Mouse (Mus musculus): ENCODE measurements around the gene Tedc1. TPM values are rescaled to one million over a fixed set of nuclear protein-coding genes. Genes with fewer than 3 reads are reported as not detected.
A peak's percentile ranks its signal among the peaks of the same experiment; 100 is the strongest.

Gene Tedc1
- polyA plus RNA-seq, 1 experiment from 2014 or later: 24.2 TPM

- Histone ChIP-seq H3K27ac (ENCODE audit: low read depth) (no peak overlapping the region), H3K4me2 (ENCODE audit: low read length) (no peak overlapping the region), H3K4me1 (replicated peaks; ENCODE audit: control insufficient read depth, insufficient read depth, low read length) (no peaks in the 10 kb centered on the region), H3K27me3 (replicated peaks; ENCODE audit: control insufficient read depth, insufficient read depth, low read length) (no peaks in the 10 kb centered on the region), H3K36me3 (ENCODE audit: control insufficient read depth, insufficient read depth, low read length) (peaks cover 100% of the 10 kb centered on the region), H3K4me3 (ENCODE audit: low read depth, low read length) (no peak overlapping the region), H3K9me3 (ENCODE audit: control insufficient read depth, low read length) (no peaks in the 10 kb centered on the region), H3K9ac (ENCODE audit: low read length) (no peak overlapping the region)
- 85% methylated on average over 6 of the region's 6 CpGs for WGBS
- ATAC-seq (replicated peaks; ENCODE audit: low FRiP score, low TSS enrichment, low read depth): no peak
- no peak for DNase-seq (ENCODE audit: low spot score)
These were observed 31.5 kb upstream of the Tedc1 start for GRCm38 (mm10) chr12:113124726-113125125.

GRCm38 (mm10) chr12:113130732-113131131, 25.5 kb upstream of the Tedc1 start:
- no peaks in the 10 kb centered on the region for H3K27me3 ChIP-seq (replicated peaks; ENCODE audit: control insufficient read depth, insufficient read depth, low read length)
- 0 out of 2 replicates have a peak, but pooled peaks cover 7% of the 10 kb centered on the region for H3K4me1 ChIP-seq (replicated peaks; ENCODE audit: control insufficient read depth, insufficient read depth, low read length)
- H3K36me3 ChIP-seq (ENCODE audit: control insufficient read depth, insufficient read depth, low read length): peaks cover 100% of the 10 kb centered on the region
- 94% methylated on average over 8 of the region's 8 CpGs for WGBS
- H3K27ac ChIP-seq (ENCODE audit: low read depth): no peak overlapping the region
- H3K4me3 ChIP-seq (ENCODE audit: low read depth, low read length): no peak overlapping the region
- DNase-seq (ENCODE audit: low spot score): no peak
- ATAC-seq (replicated peaks; ENCODE audit: low FRiP score, low TSS enrichment, low read depth): no peak
- no peak overlapping the region for H3K9ac ChIP-seq (ENCODE audit: low read length)
- no peaks in the 10 kb centered on the region for H3K9me3 ChIP-seq (ENCODE audit: control insufficient read depth, low read length)
- H3K4me2 ChIP-seq (ENCODE audit: low read length): no peak overlapping the region

- DNase-seq (ENCODE audit: low spot score): no peak
- ATAC-seq (replicated peaks; ENCODE audit: low FRiP score, low TSS enrichment, low read depth): no peak
- Histone ChIP-seq H3K4me1 (replicated peaks; ENCODE audit: control insufficient read depth, insufficient read depth, low read length) (0 out of 2 replicates have a peak, but pooled peaks cover 7% of the 10 kb centered on the region), H3K4me3 (ENCODE audit: low read depth, low read length) (no peak overlapping the region), H3K27me3 (replicated peaks; ENCODE audit: control insufficient read depth, insufficient read depth, low read length) (no peaks in the 10 kb centered on the region), H3K9me3 (ENCODE audit: control insufficient read depth, low read length) (no peaks in the 10 kb centered on the region), H3K36me3 (ENCODE audit: control insufficient read depth, insufficient read depth, low read length) (peaks cover 100% of the 10 kb centered on the region), H3K4me2 (ENCODE audit: low read length) (no peak overlapping the region), H3K27ac (ENCODE audit: low read depth) (no peak overlapping the region), H3K9ac (ENCODE audit: low read length) (no peak overlapping the region)
- WGBS: 96% methylated on average over 14 of the region's 14 CpGs
These were observed 24.6 kb upstream of the Tedc1 start for GRCm38 (mm10) chr12:113131601-113132000.

DNA sequence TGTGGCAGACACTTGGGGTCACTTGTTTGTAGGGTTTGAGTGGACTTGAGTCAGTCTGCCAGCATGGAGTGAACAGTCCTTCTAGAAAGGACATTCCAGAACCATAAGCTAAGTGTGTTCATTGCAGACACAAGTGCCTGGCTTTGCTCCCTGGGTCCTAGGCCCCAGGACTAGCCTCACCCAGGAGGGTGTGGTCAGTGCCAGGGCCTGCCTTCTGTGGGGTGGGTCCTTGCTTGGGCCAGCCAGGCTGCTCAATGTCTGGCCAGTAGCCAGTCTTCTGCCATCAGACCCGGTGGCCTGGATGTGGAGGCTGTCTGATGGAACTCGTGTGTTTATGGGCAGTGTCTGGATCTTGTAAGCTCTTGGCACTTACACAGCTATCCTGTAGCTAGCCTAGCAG, 23.7 kb upstream of the Tedc1 start:
- Histone ChIP-seq H3K27ac (ENCODE audit: low read depth) (no peak overlapping the region), H3K4me2 (ENCODE audit: low read length) (no peak overlapping the region), H3K36me3 (ENCODE audit: control insufficient read depth, insufficient read depth, low read length) (peaks cover 100% of the 10 kb centered on the region), H3K27me3 (replicated peaks; ENCODE audit: control insufficient read depth, insufficient read depth, low read length) (no peaks in the 10 kb centered on the region), H3K9ac (ENCODE audit: low read length) (no peak overlapping the region), H3K9me3 (ENCODE audit: control insufficient read depth, low read length) (no peaks in the 10 kb centered on the region), H3K4me1 (replicated peaks; ENCODE audit: control insufficient read depth, insufficient read depth, low read length) (0 out of 2 replicates have a peak, but pooled peaks cover 7% of the 10 kb centered on the region), H3K4me3 (ENCODE audit: low read depth, low read length) (no peak overlapping the region)
- DNase-seq (ENCODE audit: low spot score) (no peak), ATAC-seq (replicated peaks; ENCODE audit: low FRiP score, low TSS enrichment, low read depth) (peak; percentile 57)
- 24% methylated on average over 2 of the region's 2 CpGs for WGBS

DNA sequence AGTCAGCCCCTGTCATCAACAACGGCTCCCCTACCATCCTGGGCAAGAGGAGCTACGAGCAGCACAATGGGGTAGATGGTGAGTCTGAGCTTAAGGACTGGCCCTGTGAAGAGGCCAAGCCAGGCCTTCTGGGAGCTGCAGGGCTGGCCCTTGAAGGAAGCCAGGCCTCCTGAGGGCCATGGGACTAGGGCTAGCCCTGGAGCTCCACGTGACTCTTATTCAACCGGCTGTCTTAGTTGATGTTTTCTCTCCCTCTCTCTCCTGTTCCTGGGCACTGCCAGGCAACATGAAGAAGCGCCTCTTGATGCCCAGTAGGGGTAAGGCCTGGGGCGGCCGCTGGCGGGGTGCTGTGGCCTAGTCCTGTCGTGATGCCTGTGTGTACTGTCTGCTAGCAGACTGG, 23.0 kb upstream of the Tedc1 start:
- Histone ChIP-seq H3K4me3 (ENCODE audit: low read depth, low read length) (no peak overlapping the region), H3K4me1 (replicated peaks; ENCODE audit: control insufficient read depth, insufficient read depth, low read length) (0 out of 2 replicates have a peak, but pooled peaks cover 7% of the 10 kb centered on the region), H3K9me3 (ENCODE audit: control insufficient read depth, low read length) (no peaks in the 10 kb centered on the region), H3K27me3 (replicated peaks; ENCODE audit: control insufficient read depth, insufficient read depth, low read length) (no peaks in the 10 kb centered on the region), H3K36me3 (ENCODE audit: control insufficient read depth, insufficient read depth, low read length) (peaks cover 100% of the 10 kb centered on the region), H3K4me2 (ENCODE audit: low read length) (no peak overlapping the region), H3K27ac (ENCODE audit: low read depth) (no peak overlapping the region), H3K9ac (ENCODE audit: low read length) (no peak overlapping the region)
- ATAC-seq (replicated peaks; ENCODE audit: low FRiP score, low TSS enrichment, low read depth) (no peak), DNase-seq (ENCODE audit: low spot score) (no peak)
- 87% methylated on average over 9 of the region's 9 CpGs for WGBS

DNA sequence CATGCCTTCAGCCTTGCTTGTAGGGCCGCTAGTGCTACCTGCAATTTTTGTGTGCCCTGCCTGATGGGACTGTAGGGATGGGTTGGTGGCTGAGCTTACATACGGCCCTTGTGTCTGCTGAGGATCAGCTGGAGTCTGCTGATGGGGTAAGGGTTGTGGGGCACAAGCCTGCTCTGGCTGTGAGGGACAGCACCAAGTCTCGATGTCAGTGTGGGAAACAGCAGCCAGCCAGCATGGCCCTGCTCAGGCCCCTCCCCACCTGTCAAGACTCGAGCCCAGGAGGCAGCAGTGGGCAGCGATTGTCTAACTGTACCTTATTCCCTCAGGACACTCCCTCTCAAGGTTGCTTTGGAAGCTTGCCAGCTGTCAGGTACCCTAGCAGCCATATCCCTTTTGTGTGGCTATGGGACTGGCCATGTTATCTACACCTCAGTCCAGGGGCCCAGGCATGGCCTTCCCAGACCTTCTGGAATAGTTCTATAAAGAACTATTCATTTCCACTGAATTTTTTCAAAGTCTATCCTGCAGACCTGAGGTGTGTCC, 22.3 kb upstream of the Tedc1 start:
- Histone ChIP-seq H3K9ac (ENCODE audit: low read length) (no peak overlapping the region), H3K4me3 (ENCODE audit: low read depth, low read length) (no peak overlapping the region), H3K27ac (ENCODE audit: low read depth) (no peak overlapping the region), H3K9me3 (ENCODE audit: control insufficient read depth, low read length) (no peaks in the 10 kb centered on the region), H3K4me2 (ENCODE audit: low read length) (no peak overlapping the region), H3K36me3 (ENCODE audit: control insufficient read depth, insufficient read depth, low read length) (peaks cover 96% of the 10 kb centered on the region), H3K4me1 (replicated peaks; ENCODE audit: control insufficient read depth, insufficient read depth, low read length) (peaks cover 7% of the 10 kb centered on the region; the same call in 1 of the 2 replicates), H3K27me3 (replicated peaks; ENCODE audit: control insufficient read depth, insufficient read depth, low read length) (no peaks in the 10 kb centered on the region)
- no peak for DNase-seq (ENCODE audit: low spot score)
- WGBS: 68% methylated on average over 5 of the region's 5 CpGs
- no peak for ATAC-seq (replicated peaks; ENCODE audit: low FRiP score, low TSS enrichment, low read depth)

DNA sequence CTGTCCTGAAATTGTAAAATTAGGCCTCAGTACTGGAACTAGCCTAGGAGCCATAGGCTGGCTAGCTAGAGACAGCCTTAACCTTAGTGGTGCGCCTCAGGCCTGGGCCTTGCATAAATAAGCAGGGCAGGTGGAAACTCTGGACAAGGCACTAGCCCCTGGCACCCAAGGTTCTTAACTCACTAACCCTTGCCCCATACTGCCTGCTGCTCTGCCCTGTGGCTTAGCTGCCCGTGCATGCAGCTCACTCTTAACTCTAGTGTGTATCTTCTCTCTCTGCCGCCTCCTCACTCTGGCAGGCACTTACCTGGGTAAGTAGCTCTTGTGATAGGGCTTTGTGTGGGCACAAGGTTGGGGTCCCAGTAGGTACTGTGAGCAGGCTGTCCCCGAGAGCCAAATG, 21.7 kb upstream of the Tedc1 start:
- DNase-seq (ENCODE audit: low spot score) (no peak), ATAC-seq (replicated peaks; ENCODE audit: low FRiP score, low TSS enrichment, low read depth) (no peak)
- Histone ChIP-seq H3K27ac (ENCODE audit: low read depth) (no peak overlapping the region), H3K9ac (ENCODE audit: low read length) (no peak overlapping the region), H3K36me3 (ENCODE audit: control insufficient read depth, insufficient read depth, low read length) (peaks cover 91% of the 10 kb centered on the region), H3K4me3 (ENCODE audit: low read depth, low read length) (no peak overlapping the region), H3K4me1 (replicated peaks; ENCODE audit: control insufficient read depth, insufficient read depth, low read length) (peaks cover 11% of the 10 kb centered on the region), H3K9me3 (ENCODE audit: control insufficient read depth, low read length) (no peaks in the 10 kb centered on the region), H3K27me3 (replicated peaks; ENCODE audit: control insufficient read depth, insufficient read depth, low read length) (no peaks in the 10 kb centered on the region), H3K4me2 (ENCODE audit: low read length) (no peak overlapping the region)
- 91% methylated on average over 4 of the region's 4 CpGs for WGBS

DNA sequence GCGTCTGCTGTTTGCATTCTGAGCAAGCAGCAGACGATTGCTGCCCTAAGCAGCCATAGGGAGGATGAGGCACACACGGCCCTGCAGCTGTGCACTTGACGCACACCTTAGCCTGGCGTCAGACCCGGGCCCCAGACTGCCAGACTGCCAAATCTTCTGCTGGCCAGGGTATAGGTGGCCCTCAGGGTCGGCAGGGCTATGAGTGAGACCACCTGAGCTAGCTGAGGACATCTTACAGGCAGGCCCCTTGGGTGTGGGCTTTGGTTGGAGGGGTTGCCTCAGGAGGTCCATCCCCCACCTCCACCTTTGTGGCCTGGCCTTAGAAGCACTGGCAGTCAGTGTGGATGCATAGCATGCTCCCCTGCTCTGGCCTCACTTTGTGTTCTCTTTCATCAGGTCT, 20.8 kb upstream of the Tedc1 start:
- H3K27ac ChIP-seq (ENCODE audit: low read depth): no peak overlapping the region
- DNase-seq (ENCODE audit: low spot score): no peak
- WGBS: 87% methylated on average over 7 of the region's 7 CpGs
- no peak for ATAC-seq (replicated peaks; ENCODE audit: low FRiP score, low TSS enrichment, low read depth)
- H3K4me3 ChIP-seq (ENCODE audit: low read depth, low read length): no peak overlapping the region
- peaks cover 82% of the 10 kb centered on the region for H3K36me3 ChIP-seq (ENCODE audit: control insufficient read depth, insufficient read depth, low read length)
- H3K27me3 ChIP-seq (replicated peaks; ENCODE audit: control insufficient read depth, insufficient read depth, low read length): no peaks in the 10 kb centered on the region
- H3K4me1 ChIP-seq (replicated peaks; ENCODE audit: control insufficient read depth, insufficient read depth, low read length): peaks cover 15% of the 10 kb centered on the region
- H3K9me3 ChIP-seq (ENCODE audit: control insufficient read depth, low read length): no peaks in the 10 kb centered on the region
- H3K4me2 ChIP-seq (ENCODE audit: low read length): no peak overlapping the region
- no peak overlapping the region for H3K9ac ChIP-seq (ENCODE audit: low read length)

DNA sequence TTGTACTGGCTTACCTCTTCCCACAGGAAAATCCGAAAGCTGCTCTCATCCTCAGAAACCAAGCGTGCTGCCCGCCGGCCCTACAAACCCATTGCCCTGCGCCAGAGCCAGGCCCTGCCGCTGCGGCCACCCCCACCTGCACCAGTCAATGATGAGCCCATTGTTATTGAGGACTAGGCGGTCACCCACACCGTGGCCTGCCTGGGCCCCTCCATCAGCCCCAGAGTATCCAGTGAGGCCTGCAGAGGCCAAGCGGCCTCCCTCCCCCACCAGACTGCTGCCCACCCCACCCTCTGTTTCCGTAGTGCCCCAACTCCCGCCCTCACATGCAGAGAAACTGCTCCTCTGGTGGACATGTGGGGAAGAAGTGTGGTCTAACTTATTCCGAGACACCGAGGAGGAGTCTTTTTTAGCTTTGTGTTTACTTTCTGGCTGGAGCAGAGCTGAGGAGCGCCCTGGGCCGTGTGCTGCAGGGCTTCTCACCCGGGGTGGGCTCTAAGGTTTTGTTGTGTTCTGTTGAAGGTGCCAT, 19.7 kb upstream of the Tedc1 start:
- ATAC-seq (replicated peaks; ENCODE audit: low FRiP score, low TSS enrichment, low read depth): no peak
- no peak overlapping the region for H3K9ac ChIP-seq (ENCODE audit: low read length)
- 78% methylated on average over 17 of the region's 17 CpGs for WGBS
- H3K36me3 ChIP-seq (ENCODE audit: control insufficient read depth, insufficient read depth, low read length): peaks cover 70% of the 10 kb centered on the region
- H3K9me3 ChIP-seq (ENCODE audit: control insufficient read depth, low read length): no peaks in the 10 kb centered on the region
- no peak overlapping the region for H3K27ac ChIP-seq (ENCODE audit: low read depth)
- H3K4me1 ChIP-seq (replicated peaks; ENCODE audit: control insufficient read depth, insufficient read depth, low read length): peaks cover 15% of the 10 kb centered on the region
- DNase-seq (ENCODE audit: low spot score): no peak
- H3K27me3 ChIP-seq (replicated peaks; ENCODE audit: control insufficient read depth, insufficient read depth, low read length): peaks cover 10% of the 10 kb centered on the region
- H3K4me3 ChIP-seq (ENCODE audit: low read depth, low read length): no peak overlapping the region
- H3K4me2 ChIP-seq (ENCODE audit: low read length): no peak overlapping the region
